Mouse (Mus musculus): ENCODE results near the gene Gm20715.

DNA sequence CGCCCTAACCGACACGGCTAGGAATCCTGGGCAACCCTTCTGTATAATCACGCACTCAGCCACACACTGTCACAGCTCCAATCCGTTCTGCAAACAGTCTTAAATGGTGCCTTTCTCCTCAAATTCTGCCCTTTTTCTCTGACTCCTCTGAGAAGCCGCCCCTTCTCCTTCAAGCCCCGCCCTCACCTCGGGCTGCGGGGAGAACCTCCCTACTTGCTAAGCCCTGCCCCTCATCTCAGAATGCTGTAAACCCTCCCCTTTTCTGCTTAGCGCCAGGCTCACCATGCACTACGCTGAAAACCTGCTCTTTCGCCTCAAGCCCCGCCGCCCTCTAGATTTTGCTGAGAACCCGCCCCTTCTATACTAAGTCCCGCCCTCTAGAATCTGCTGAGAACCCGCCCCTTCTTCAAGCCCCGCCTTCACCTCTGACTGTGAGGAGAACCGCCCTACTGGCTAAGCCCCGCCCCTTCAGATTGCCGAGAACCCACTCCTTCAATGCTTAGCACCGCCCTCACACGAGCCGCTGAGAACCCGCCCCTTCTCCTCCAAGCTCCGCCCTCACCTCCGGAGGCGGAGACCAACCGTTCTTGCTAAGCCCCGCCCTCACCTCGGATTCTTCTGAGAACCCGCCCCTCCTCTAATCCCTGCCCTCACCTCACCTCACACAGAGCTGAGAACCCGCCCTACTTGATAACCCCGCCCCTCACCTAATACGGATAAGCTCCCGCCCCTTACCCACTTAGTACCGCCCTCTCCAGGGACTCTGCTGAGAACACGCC, 47.6 kb upstream of the Gm20715 start:
- TF ChIP-seq CTCF (conservative IDR thresholded peaks at IDR 0.05; ENCODE audit: low read length) (no peak), POU5F1 (IDR thresholded peaks at IDR 0.05; ENCODE audit: borderline replicate concordance, low read length) (no peak), NANOG (IDR thresholded peaks at IDR 0.05; ENCODE audit: borderline replicate concordance, low read length) (no peak)

All from E14TG2a.4 (cell line).